Mouse (Mus musculus): ENCODE measurements around the gene Dnttip2.

The Dnttip2 gene

DNA sequence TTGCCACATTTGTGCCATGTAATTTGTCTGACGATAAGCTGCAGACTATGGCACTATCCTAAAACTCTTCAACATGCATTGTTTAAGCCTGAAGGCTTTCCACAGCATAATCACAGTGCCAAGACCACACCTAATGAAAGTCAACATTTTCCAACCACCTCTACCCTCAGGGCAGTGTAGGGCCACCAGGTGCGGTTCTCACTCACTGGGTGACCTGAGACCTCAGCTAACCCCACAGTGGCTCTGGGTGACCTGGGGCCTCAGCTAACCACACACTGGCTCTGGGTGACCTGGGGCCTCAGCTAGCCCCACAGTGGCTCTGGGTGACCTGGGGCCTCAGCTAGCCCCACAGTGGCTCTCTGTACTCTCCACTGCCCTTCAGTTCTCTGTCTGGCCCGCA is 50.3 kb downstream of the Dnttip2 start:
- DNase-seq (ENCODE audit: low read depth, low spot score), result no peak

DNA sequence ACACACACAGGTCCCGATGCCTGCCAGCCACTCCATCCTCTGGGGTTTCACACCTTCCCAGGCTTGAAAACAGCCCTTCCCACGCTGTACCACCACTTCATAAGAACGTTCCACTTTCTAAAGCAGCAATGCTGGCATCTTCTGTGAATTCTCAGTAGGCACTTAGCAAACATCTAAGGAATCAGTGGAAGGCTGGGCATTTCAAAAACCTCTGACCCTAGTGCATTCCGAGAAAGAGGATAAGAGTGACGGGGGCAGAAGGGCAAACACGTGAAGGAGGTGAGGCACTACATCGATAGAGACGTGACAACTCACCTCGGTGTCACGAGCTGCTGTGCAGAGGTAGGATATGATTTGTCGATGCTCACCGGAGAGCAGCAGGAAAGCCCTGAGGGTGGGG is 56.3 kb downstream of the Dnttip2 start:
- no peak for DNase-seq (ENCODE audit: low read depth, low spot score)

DNA sequence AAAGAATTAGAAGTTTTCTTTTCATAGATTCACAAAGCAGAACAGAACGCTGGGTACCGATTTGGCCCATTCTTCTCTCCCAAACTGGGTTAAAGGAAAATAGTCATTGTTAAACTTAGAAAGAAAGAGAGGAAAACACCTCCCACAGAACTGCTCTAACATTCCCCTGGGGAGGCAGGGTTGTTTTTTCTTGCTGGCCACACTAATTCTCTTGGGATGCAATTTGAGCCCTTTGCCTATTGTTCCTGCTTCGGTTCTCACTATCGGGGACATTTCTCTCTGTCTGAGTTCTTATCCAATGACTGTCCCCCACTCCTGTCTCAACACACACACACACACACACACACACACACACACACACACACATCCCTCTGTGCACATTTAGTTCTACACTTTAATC is 59.3 kb downstream of the Dnttip2 start:
- DNase-seq (ENCODE audit: low read depth, low spot score), result no peak

DNA sequence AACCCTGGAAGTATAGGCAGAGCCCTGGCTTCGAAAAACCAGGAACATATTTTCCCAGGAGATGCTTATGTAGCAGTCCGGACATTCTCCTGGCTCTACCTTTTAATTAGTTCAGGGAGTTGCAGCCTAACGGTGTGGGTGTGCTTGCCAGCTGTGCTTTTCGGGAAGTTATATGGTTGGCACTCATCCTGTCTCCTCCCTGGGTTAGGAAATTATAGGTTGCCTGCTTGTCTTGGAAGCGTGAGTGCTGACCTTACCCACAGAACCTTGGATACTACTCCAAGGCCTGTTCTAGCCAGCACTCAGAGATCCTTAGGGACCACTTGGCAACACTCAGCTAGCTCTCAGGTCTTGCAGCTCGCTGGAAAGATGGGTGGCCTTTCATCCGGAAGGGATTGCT is 59.7 kb downstream of the Dnttip2 start:
- no peak for DNase-seq (ENCODE audit: low read depth, low spot score)

DNA sequence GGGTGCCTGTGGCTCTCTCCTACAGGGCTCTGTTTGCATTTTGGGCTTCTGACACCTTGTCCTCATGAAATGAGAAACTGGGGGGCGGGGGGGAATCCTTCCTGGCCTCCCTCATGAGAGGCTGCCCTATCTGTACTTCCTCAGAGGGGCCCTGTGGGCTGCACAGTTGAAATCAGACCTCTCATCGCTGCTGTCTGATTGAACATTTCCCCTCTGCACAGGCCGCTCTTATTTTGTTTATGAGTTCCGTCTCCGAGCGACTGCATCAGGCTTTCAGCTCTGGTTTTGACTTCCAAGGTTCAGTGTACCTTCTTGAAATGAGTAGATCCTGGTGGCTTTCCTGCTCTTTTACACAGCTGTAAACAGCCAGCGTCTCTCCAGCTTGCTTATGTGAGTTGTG is 60.2 kb downstream of the Dnttip2 start:
- no peak for DNase-seq (ENCODE audit: low read depth, low spot score)

Data from retina, postnatal 7 days (tissue).